Mouse (Mus musculus): ENCODE results near the gene Cgrrf1. TPM values are rescaled to one million over a fixed set of nuclear protein-coding genes. Genes with fewer than 3 reads are reported as not detected.

The Cgrrf1 gene
- polyA plus RNA-seq, 1 experiment from 2014 or later: 48.1 TPM

GRCm38 (mm10) chr14:46794157-46794556 is 37.8 kb upstream of the Cgrrf1 start:
- H3K9me3 ChIP-seq (ENCODE audit: control insufficient read depth, low read length): no peaks in the 10 kb centered on the region
- 78% methylated on average over 5 of the region's 5 CpGs for WGBS
- no peaks in the 10 kb centered on the region for H3K36me3 ChIP-seq (ENCODE audit: control insufficient read depth, insufficient read depth, low read length)
- no peaks in the 10 kb centered on the region for H3K27me3 ChIP-seq (ENCODE audit: control insufficient read depth, insufficient read depth, low read depth, low read length)
- no peak overlapping the region for H3K9ac ChIP-seq (ENCODE audit: low read length)
- H3K4me1 ChIP-seq (replicated peaks; ENCODE audit: control insufficient read depth, insufficient read depth, low read length): no peaks in the 10 kb centered on the region
- no peak for ATAC-seq (ENCODE audit: low read depth)
- H3K4me2 ChIP-seq (ENCODE audit: low read depth, low read length): no peak overlapping the region
- no peak overlapping the region for H3K4me3 ChIP-seq (ENCODE audit: low read length)
- H3K27ac ChIP-seq (ENCODE audit: low read length): no peak overlapping the region

- ATAC-seq (ENCODE audit: low read depth): no peak
- peaks cover 2% of the 10 kb centered on the region; the same call in 1 of the 2 replicates for H3K36me3 ChIP-seq (ENCODE audit: control insufficient read depth, insufficient read depth, low read length)
- no peaks in the 10 kb centered on the region for H3K9me3 ChIP-seq (ENCODE audit: control insufficient read depth, low read length)
- no peaks in the 10 kb centered on the region for H3K27me3 ChIP-seq (ENCODE audit: control insufficient read depth, insufficient read depth, low read depth, low read length)
- H3K4me1 ChIP-seq (replicated peaks; ENCODE audit: control insufficient read depth, insufficient read depth, low read length): no peaks in the 10 kb centered on the region; the same call in 1 of the 2 replicates
- H3K4me3 ChIP-seq (ENCODE audit: low read length): no peak overlapping the region
- 74% methylated on average over 3 of the region's 3 CpGs for WGBS
- no peak overlapping the region for H3K4me2 ChIP-seq (ENCODE audit: low read depth, low read length)
- H3K27ac ChIP-seq (ENCODE audit: low read length): no peak overlapping the region
- no peak overlapping the region for H3K9ac ChIP-seq (ENCODE audit: low read length)
Observed at GRCm38 (mm10) chr14:46800684-46801345, 31.1 kb upstream of the Cgrrf1 start.

GRCm38 (mm10) chr14:46803259-46803658 is 28.7 kb upstream of the Cgrrf1 start:
- Histone ChIP-seq H3K9me3 (ENCODE audit: control insufficient read depth, low read length) (no peaks in the 10 kb centered on the region), H3K36me3 (ENCODE audit: control insufficient read depth, insufficient read depth, low read length) (peaks cover 2% of the 10 kb centered on the region; the same call in 1 of the 2 replicates), H3K4me3 (ENCODE audit: low read length) (no peak overlapping the region), H3K4me1 (replicated peaks; ENCODE audit: control insufficient read depth, insufficient read depth, low read length) (no peaks in the 10 kb centered on the region; the same call in 1 of the 2 replicates), H3K27ac (ENCODE audit: low read length) (no peak overlapping the region), H3K4me2 (ENCODE audit: low read depth, low read length) (no peak overlapping the region), H3K27me3 (ENCODE audit: control insufficient read depth, insufficient read depth, low read depth, low read length) (no peaks in the 10 kb centered on the region), H3K9ac (ENCODE audit: low read length) (no peak overlapping the region)
- ATAC-seq (ENCODE audit: low read depth): no peak
- WGBS: 72% methylated on average over 4 of the region's 4 CpGs

- peak; percentile 26; the same call in 1 of the 2 replicates for ATAC-seq (ENCODE audit: low read depth)
- Histone ChIP-seq H3K27me3 (ENCODE audit: control insufficient read depth, insufficient read depth, low read depth, low read length) (no peaks in the 10 kb centered on the region), H3K4me1 (replicated peaks; ENCODE audit: control insufficient read depth, insufficient read depth, low read length) (no peaks in the 10 kb centered on the region; the same call in 1 of the 2 replicates), H3K9me3 (ENCODE audit: control insufficient read depth, low read length) (no peaks in the 10 kb centered on the region), H3K9ac (ENCODE audit: low read length) (no peak overlapping the region), H3K4me3 (ENCODE audit: low read length) (no peak overlapping the region), H3K4me2 (ENCODE audit: low read depth, low read length) (no peak overlapping the region), H3K27ac (ENCODE audit: low read length) (no peak overlapping the region), H3K36me3 (ENCODE audit: control insufficient read depth, insufficient read depth, low read length) (peaks cover 3% of the 10 kb centered on the region; the same call in 1 of the 2 replicates)
- 81% methylated on average over 1 of the region's 1 CpGs for WGBS
Observed at GRCm38 (mm10) chr14:46803791-46804190, 28.1 kb upstream of the Cgrrf1 start.

- H3K4me2 ChIP-seq (ENCODE audit: low read depth, low read length): no peak overlapping the region
- H3K4me3 ChIP-seq (ENCODE audit: low read length): no peak overlapping the region
- H3K27ac ChIP-seq (ENCODE audit: low read length): no peak overlapping the region
- H3K9ac ChIP-seq (ENCODE audit: low read length): no peak overlapping the region
- WGBS: 75% methylated on average over 5 of the region's 5 CpGs
- no peaks in the 10 kb centered on the region; the same call in 1 of the 2 replicates for H3K4me1 ChIP-seq (replicated peaks; ENCODE audit: control insufficient read depth, insufficient read depth, low read length)
- H3K36me3 ChIP-seq (ENCODE audit: control insufficient read depth, insufficient read depth, low read length): peaks cover 9% of the 10 kb centered on the region
- no peak for ATAC-seq (ENCODE audit: low read depth)
- H3K27me3 ChIP-seq (ENCODE audit: control insufficient read depth, insufficient read depth, low read depth, low read length): no peaks in the 10 kb centered on the region
- no peaks in the 10 kb centered on the region for H3K9me3 ChIP-seq (ENCODE audit: control insufficient read depth, low read length)
Observed at GRCm38 (mm10) chr14:46806186-46806585, 25.7 kb upstream of the Cgrrf1 start.

- Histone ChIP-seq H3K9ac (ENCODE audit: low read length) (no peak overlapping the region), H3K9me3 (ENCODE audit: control insufficient read depth, low read length) (no peaks in the 10 kb centered on the region), H3K4me1 (replicated peaks; ENCODE audit: control insufficient read depth, insufficient read depth, low read length) (no peaks in the 10 kb centered on the region; the same call in 1 of the 2 replicates), H3K4me2 (ENCODE audit: low read depth, low read length) (no peak overlapping the region), H3K27me3 (ENCODE audit: control insufficient read depth, insufficient read depth, low read depth, low read length) (no peaks in the 10 kb centered on the region), H3K4me3 (ENCODE audit: low read length) (no peak overlapping the region), H3K36me3 (ENCODE audit: control insufficient read depth, insufficient read depth, low read length) (peaks cover 12% of the 10 kb centered on the region), H3K27ac (ENCODE audit: low read length) (no peak overlapping the region)
- ATAC-seq (ENCODE audit: low read depth): no peak
- 75% methylated on average over 3 of the region's 3 CpGs for WGBS
Observed at GRCm38 (mm10) chr14:46807927-46808326, 24.0 kb upstream of the Cgrrf1 start.

GRCm38 (mm10) chr14:46815640-46816039 is 16.3 kb upstream of the Cgrrf1 start:
- peaks cover 4% of the 10 kb centered on the region for H3K4me1 ChIP-seq (replicated peaks; ENCODE audit: control insufficient read depth, insufficient read depth, low read length)
- no peak overlapping the region for H3K9ac ChIP-seq (ENCODE audit: low read length)
- H3K4me3 ChIP-seq (ENCODE audit: low read length): no peak overlapping the region
- H3K27me3 ChIP-seq (ENCODE audit: control insufficient read depth, insufficient read depth, low read depth, low read length): no peaks in the 10 kb centered on the region
- no peak overlapping the region for H3K27ac ChIP-seq (ENCODE audit: low read length)
- peaks cover 29% of the 10 kb centered on the region for H3K36me3 ChIP-seq (ENCODE audit: control insufficient read depth, insufficient read depth, low read length)
- no peak for ATAC-seq (ENCODE audit: low read depth)
- H3K9me3 ChIP-seq (ENCODE audit: control insufficient read depth, low read length): no peaks in the 10 kb centered on the region
- no peak overlapping the region for H3K4me2 ChIP-seq (ENCODE audit: low read depth, low read length)
- WGBS: 81% methylated on average over 6 of the region's 6 CpGs

GRCm38 (mm10) chr14:46816916-46817622 is 14.9 kb upstream of the Cgrrf1 start:
- no peak overlapping the region for H3K27ac ChIP-seq (ENCODE audit: low read length)
- no peak overlapping the region for H3K4me3 ChIP-seq (ENCODE audit: low read length)
- no peak overlapping the region for H3K9ac ChIP-seq (ENCODE audit: low read length)
- H3K36me3 ChIP-seq (ENCODE audit: control insufficient read depth, insufficient read depth, low read length): peaks cover 22% of the 10 kb centered on the region
- no peak for ATAC-seq (ENCODE audit: low read depth)
- WGBS: 93% methylated on average over 8 of the region's 8 CpGs
- H3K4me2 ChIP-seq (ENCODE audit: low read depth, low read length): no peak overlapping the region
- peaks cover 10% of the 10 kb centered on the region for H3K4me1 ChIP-seq (replicated peaks; ENCODE audit: control insufficient read depth, insufficient read depth, low read length)
- no peaks in the 10 kb centered on the region for H3K27me3 ChIP-seq (ENCODE audit: control insufficient read depth, insufficient read depth, low read depth, low read length)
- H3K9me3 ChIP-seq (ENCODE audit: control insufficient read depth, low read length): no peaks in the 10 kb centered on the region

- no peak overlapping the region for H3K4me2 ChIP-seq (ENCODE audit: low read depth, low read length)
- peaks cover 3% of the 10 kb centered on the region for H3K27me3 ChIP-seq (ENCODE audit: control insufficient read depth, insufficient read depth, low read depth, low read length)
- no peak for ATAC-seq (ENCODE audit: low read depth)
- peaks cover 12% of the 10 kb centered on the region for H3K4me1 ChIP-seq (replicated peaks; ENCODE audit: control insufficient read depth, insufficient read depth, low read length)
- 79% methylated on average over 7 of the region's 7 CpGs for WGBS
- H3K4me3 ChIP-seq (ENCODE audit: low read length): no peak overlapping the region
- H3K9me3 ChIP-seq (ENCODE audit: control insufficient read depth, low read length): no peaks in the 10 kb centered on the region
- H3K27ac ChIP-seq (ENCODE audit: low read length): no peak overlapping the region
- no peak overlapping the region for H3K9ac ChIP-seq (ENCODE audit: low read length)
- H3K36me3 ChIP-seq (ENCODE audit: control insufficient read depth, insufficient read depth, low read length): peaks cover 19% of the 10 kb centered on the region
Observed at GRCm38 (mm10) chr14:46818743-46819142, 13.2 kb upstream of the Cgrrf1 start.

Measured in lung, embryonic 16.5 days (tissue).